Mouse (Mus musculus): ENCODE data around the gene March2.
"Not testable (repeated sequence)": the region's sequence is repeated elsewhere in the genome, so short reads cannot be mapped to it uniquely, and the experiment has no call there.

The March2 gene

DNA sequence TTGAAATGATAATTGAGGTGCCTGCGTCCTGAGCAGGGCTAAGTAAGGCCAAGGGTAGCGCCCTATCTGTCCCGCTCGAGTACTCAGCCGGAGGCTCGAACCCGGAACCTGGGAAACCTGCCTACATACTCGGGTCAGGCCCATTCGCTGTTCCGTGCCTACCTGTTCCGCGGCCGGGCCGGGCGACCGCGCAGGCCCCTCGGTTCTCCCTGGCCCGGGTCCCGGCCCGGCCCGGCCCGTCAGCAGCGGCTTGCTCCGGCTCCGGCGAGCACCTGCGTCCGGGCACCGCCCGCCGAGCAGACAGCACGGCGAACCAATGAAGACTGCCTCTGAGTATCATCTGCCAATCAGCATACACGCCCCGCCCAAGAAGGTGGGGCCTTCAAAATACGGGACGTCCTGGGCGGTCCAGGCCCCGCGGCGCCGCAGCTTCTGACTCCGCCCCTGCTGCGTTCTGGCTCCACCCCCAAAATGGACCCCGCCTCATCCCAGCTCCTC lies at the start of gene March2:
Gene March2, minus strand, starts transcription at position 287 of the 498 bp plus-strand sequence.
- DNase-seq, result peak; percentile 99 to 100

DNA sequence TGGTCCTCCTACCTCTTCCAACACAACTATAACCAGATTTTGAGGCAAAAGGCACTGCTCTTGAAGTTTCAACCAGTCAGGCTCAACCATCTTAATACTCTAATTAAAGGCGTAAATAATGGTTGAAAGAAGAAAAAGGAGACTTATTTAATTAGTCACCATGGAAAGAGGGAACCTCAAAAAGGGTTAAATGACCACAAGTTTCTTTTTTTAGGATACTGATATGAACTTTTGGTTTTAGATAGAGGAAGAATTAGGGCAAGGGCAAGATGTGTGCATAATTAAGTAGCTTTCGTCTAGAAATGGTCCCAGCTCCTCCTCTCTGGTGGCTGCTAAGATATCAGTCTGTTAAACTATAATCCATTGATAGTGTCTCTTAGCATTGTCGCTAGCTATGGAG lies 47.9 kb upstream of the March2 start:
- DNase-seq, result no peak

DNA sequence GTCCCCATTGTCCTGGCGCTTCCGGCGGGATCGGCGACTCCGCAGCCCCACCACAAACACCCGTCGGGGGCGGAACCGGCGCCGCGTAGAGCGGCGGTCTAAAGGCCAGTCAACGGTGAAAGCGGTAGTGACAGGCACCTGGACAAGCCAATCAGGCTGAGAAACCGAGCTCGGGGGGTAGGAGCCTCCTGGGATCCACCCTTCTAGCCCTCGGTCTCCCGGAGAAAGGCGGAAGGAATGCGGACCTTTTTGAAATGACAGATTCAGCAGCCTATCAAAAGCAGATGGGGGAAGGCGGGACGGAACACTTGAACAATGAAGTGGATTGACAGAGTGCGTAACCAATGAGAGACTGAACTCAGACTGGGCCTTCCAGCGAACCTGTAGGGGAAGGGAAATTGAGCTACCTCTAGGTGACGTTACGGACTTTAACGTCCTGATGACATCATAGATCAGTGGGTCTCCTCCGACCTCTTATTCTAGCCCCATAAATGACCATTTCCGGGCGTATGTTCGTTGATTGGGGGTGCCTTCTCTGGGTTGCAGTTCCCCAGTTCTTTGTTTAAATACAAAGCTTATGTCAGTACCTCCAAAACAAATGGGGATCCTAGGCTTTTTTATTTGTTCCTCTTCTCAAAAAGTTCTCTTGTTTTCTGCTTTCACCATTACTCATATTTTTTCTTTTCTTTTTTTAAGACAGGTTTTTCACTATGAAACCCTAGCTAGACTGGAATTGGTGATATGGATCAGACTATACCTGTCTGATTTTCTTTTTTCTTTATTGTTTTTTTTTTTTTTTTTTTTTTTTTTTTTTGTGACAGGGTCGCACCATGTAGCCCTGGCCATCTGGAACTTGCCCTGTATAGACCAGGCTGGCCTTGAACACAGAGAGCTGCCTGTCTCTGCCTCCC lies 42.0 kb upstream of the March2 start, which contains the start of gene Rab11b:
Gene Rab11b, minus strand, starts transcription at position 276 of the 911 bp plus-strand sequence.
- peak; percentile 100 for DNase-seq

DNA sequence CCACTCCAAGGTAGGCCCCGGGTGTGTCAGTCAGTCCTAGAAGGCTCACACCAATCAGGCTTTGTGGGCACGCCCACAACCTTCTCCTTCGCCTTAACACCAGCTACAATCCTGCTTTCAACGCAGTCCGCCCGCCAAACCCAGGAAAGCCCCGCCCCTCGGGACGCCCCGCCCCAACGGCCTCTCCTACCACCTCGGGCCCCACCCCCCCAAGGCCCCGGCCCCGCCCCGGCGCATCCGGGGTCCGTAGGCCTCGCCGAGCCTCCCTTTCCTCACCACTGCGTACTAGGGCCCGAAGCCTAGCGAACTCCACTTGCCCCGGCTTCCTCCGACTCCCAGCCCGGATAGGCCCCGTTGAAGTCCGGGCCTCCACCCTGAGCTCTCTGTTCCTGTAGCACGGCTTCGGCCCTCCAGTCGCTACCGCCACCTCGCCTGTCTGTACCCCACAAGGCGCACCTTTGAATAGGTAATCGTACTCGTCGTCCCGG lies 41.3 kb upstream of the March2 start:
- peak; percentile 94 to 97 for DNase-seq

DNA sequence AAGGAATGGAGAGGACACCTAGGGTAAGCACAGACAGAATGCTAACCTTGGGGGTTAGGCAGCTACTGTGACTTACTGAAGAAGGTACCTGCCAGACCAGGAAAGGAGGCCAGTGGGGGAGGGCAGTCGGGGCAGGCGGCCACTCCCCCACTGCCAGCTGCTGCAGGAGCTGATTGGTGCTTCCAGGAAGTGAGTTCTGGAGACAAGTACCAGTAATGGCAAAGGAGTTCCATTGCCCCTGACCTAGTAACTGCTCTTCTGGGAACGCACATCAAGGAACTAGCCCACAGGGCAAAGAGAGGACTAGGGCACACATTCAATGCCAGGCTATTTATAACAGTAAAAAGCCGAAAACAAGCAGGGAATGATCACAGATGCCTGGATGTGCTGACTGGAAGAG lies 38.8 kb upstream of the March2 start:
- peak; percentile 57 to 62 for DNase-seq

DNA sequence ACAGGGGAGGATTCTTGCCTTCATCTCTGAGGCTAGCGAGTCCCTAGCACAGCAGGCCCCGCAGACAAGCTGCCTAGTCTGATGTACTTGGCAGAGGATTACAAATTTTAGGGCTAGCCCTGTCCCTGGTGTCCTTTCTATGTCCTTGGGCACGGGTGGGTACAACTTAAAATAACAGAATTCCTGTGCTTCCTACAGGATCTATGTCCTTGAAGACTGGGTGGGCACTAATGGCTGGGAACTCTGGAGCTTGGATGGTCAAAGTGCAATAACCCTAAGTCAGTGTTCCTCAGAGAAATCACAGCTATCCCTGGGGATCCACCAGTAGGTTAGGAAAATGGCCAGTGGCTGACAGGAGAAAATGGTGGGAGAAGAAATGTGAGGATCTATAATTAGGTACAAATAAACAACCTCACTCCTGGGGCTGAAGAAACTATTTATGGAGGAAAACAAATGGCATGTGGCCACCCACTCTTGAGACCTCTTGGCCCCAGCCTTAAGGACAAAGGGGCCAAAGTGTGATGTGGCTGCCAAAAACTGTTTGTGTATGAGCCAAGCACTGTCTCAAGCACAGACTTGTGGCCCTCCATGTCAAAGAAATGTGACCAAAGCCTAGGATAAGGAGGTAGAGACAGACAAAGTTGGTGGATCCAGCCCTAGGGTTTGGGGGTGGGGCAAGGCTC lies 37.8 kb upstream of the March2 start:
- DNase-seq, result peak in 1 of 2 experiments; percentile 42

DNA sequence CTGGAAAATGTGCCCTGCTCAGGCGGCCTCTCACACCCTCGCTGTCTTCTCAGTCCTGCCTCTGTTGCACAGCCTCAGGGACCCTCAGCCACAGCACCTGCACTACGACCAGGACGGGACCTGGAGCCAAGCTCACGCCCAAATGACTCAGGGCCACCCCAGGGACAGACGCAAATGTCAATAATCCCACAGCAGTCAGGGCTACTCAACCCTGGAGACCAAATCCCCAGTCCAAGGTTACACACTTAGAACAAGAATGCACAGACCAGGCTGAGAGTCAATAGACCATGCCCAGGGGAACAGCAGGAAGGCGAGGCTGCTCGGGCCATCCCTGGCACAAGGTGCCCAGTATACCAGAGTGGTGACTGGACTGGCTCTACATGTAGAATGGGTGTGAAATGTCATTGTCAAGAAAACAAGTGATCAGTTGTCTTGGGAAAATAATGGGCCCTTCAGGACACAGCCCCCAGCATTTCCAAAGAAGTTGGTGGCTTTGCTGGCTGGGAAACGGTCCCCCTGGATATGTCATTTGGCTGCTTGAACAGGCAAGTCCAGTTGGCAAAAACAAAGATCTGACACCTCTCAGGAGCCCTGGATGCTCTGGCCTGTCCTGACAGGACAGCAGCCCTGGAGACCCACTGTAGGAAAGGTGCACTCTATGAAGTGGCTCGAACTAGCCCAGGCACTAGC lies 37.1 kb upstream of the March2 start:
- DNase-seq, result peak; percentile 34 to 42

DNA sequence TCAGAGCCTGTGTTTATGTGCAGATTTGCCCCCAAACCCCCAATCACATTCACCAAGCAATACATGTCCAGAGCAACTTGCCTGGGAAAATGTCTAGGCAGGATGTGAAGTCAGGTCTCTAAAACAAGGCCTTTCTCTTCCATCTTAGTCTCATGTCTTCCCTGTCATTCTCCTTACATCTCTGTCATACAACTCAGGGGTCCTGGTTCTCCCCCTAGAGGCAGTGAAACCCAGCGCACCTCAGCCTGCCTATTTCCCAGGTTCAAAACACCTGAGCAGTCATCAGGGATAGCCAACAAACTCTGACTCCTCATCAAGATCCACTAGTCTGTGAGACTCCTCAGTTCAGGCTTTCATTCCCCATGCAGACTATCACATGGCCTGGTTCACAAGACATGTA lies 36.2 kb upstream of the March2 start:
- no peak for DNase-seq

DNA sequence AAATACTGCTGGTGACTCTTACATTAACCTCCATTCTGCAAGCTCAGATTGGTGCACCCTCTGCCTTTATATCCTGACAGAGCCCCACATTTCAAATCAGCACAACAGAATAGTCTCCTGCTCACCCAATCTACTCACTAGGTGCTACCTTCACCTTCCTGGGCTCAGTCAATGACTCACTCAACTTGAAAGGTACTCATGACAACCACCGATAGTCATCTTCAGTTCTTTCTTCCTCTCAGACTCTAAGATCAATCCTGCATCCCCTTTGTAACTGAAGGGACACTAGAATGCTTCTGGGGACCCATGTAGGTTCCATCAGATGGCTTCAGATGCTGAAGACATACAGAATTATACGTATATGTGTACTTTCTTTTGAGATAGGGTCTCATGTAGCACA lies 33.8 kb upstream of the March2 start:
- DNase-seq, result no peak

DNA sequence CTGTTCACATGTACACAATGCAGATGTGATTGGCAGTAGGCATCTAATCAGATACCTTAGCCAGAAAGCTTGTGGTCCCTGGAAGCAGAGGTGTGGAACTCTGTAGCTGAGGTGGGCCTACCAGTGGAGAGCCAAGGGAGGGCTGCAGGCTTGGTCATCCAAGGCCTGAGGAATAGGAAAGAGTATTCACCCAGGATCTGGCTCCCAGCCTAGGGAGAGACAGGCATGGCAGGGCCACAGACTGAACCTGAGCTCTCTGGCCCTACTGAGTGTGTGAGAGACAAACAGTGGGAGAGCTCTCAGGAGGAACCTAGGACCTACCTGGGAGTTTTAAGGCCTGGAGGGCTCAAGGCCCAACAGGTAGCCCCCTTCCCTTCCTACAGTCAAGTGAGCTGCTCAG lies 32.7 kb upstream of the March2 start:
- DNase-seq, result no peak

DNA sequence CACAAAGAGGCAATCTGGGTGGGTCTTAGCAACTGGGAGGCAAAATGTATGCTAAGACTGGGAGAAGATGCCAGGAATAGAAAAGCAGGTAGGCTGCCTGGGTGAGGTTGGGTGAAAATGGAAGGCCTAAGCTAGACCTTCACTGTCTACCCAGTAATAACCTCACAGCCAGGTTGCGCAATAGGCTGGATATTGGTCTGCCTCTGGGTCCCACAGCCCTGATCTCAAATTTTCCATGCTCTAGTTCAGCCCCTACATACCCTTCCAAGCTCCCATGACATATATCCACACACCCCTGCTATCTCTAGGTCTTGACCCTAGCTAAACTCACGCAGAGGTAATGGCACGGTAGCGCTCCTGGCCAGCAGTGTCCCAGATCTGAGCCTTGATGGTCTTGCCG lies 31.0 kb upstream of the March2 start:
- no peak for DNase-seq

DNA sequence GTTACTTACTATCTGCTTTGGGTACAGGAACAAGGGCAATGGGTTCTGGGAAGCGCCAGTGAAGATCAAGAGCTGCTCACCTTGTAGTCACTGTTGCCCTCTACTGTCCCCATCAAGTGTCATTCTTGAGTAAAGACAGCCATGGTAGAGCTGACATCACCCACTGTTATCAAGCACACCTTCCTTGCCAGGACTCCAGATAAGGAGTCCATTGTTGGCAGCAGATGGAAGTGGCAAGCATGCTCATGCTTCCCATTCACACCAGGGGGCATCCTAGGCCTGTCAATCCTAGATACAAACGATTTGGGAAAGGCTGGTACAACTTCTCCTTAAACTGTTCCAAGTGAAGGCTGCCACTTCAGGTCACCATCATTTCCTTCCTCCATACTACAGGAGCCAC lies 27.5 kb upstream of the March2 start:
- peak in 1 of 2 experiments; percentile 52 for DNase-seq

DNA sequence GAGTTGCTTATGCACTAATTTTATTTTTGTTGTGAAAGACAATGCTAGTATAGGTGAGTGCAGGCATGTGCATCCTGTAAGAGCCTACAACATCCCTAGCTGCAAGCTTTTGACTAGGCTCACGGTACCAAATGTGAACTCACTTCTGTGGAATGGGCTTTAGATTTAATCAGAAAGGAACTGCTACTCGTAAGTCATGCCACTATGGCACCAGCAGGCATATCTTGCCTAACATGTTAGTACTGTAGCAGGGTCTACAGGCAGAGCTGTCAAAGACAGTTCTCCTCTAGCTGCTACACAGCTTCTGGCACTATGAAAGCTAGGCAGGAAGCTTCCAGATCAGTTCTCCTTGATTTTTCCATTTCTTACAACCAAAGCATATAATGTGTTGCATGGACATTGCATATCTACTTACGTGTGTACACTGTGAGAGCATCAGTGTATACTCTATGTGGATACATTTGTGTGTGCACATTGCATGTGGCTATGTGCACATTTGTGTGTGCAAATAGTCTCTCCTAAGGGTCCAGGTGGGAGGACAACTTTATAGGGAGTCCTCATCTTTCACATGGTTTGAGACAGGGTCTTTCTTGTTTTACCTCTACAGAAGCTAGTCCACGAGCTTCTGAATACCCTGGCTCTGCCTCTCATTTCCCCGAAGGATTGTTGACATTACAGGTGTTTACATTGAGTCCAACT lies 26.4 kb upstream of the March2 start:
- no peak for DNase-seq

DNA sequence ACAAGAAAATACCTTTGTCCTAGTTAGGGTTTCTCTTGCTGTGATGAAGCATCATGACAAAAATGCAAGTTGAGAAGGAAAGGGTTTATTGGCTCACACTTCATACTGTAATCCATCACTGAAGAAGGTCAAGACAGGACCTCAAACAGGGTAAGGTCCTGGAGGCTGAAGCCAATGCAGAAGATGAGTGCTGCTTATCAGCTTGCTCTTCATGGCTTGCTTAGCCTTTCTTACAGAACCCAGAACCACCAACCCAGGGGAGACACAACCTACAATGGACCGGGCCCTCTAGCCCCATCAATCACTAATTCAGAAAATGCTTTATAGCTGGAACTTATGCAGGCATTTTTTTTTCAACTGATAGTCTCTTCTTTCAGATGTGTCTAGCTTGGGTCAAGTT lies 23.9 kb upstream of the March2 start:
- DNase-seq, result no peak

DNA sequence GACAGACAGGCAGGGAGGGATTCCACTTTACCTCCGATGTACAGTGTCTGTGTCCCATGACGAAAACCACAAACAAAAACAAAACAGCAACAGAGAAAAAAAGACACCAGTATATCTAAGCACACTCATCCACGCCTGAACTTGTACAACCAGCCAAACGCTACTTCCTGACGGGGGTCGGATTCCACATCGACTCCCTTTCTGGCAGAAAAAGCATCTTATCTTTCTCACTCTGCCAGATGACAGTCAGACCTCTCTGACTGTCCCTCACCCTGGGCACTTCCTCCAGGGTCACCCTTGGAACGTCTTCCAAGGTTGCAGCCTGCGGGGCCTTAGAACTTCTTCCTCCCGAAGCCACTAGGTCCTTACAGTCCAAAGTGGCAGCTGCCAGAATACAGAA lies 15.1 kb upstream of the March2 start:
- not testable (repeated sequence) for DNase-seq

DNA sequence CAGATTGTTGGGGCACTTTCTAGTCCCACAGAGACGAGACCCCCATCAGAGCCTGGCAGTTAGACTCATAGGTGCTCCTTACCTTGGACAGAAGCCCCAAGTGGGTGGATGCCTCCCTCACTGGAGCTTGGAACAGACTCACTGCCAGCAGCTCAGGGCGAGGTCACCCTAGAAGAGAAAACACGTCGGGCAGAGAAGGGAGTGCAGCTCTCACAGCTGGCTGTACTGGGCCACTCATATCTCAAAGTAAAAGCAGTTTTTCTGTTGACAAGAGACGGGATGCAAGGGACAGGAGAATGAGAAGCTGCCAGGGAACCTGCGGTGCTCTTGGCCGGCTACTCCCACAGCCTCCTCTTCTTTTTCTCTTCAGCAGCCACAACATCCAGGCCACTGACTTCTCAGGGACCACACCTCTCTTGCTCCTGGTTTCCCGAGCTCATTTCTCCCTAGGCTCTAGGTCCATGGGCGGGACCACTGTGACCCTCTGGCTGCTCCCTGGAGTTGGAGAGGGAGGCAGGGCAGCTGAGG lies 14.2 kb upstream of the March2 start:
- DNase-seq, result not testable (repeated sequence)

DNA sequence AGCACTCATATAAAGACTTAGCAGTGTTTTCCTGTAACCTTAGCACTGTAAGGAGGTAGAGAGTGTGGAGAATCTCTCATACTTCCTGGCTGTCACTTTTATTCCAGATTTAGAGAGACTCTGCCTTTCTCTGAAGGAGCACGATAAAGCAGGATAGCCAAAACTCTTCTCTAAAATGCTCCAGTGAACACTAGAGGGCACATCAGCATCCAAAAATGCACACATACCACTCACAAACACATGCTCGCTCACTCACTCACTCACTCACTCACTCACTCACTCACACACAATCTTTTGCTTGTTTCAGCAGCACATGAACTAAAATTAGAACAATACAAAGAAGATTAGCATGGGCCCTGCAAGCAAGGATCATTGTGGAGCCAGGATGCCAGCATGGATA lies 10.7 kb upstream of the March2 start:
- DNase-seq, result no peak

DNA sequence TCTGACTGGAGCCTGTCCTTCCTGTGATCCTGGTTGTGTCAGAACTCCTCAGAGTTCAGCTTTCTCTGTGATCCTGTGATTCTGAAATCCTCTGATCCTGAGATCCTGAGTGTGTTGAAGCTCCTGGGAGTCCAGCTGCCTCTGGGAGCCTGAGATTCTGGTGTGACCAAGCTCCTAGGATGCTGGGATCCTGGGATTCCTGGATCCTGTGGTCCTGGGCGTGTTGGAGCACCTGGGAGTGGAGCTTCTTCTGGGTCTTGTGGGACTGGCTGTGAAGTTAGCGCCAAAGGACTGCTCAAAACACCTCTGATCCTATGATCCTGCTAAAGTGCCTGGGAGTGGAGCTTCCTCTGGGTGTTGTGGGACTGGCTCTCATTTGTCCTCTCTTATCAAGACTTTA lies 9.9 kb upstream of the March2 start:
- DNase-seq, result no peak

DNA sequence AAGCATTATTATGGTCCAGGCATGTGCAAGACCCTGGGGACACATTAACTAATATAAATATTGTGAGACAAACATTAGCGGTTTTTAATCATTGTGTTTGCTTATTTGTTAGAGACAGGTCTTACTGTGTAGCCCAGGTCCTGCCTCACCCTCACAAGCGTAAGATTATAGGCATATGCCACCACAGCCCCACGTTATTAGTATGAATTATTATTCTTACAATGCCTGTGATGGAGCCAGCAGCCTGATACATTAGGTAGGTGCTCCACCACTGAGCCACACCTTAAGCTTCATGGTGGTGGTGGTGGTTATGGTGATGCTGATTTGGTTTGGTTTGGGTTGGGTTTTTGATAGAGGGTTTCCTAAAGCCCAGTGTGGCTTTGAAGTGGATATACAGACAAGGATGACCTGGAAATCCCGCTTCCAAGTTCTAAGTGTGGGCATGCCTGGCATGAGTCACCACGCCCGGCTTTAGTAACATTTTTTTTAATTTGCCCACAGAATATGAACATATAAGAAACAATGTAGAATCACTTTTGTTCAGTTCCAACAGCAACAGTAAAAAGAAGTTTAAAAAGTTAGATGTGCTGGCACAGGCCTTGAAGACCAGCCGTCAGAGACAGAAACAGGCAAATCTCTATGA lies 1.4 kb upstream of the March2 start:
- no peak for DNase-seq

DNA sequence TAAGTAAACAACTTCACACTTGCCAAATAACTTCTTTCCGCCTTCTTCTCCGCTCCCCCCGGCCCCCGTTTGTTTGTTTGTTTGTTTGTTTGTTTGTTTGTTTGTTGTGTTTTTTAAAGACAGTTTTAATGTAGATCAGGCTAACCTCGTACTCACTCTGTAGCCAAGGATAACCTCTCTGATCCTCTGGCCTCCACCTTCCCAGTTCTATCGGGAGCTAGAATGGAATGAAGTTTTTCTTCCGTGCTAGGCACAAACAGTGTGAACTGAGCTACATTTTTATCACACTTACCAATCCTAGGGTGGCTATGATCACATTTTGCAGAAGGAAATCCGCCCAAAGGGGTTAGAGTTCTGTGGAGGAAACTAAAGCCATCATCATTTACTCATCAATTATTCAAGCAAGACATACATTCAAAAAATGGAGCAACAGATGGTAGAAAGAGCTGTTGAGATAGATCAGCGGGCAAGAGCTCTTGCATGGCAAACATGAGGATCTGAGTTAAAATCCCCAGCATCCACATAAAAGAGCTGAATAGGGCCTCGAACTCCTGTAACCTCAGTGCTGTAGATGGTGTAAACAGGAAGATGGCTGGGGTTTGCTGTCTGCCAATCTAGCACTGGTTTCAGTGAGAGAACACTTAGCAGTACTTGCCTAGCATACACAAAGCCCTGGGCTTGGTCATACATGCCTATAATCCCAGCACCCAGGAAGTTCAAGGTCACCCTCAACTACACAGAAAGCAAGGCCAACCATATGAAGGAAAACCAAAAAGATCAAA lies 665 bp upstream of the March2 start:
- DNase-seq, result no peak

DNA sequence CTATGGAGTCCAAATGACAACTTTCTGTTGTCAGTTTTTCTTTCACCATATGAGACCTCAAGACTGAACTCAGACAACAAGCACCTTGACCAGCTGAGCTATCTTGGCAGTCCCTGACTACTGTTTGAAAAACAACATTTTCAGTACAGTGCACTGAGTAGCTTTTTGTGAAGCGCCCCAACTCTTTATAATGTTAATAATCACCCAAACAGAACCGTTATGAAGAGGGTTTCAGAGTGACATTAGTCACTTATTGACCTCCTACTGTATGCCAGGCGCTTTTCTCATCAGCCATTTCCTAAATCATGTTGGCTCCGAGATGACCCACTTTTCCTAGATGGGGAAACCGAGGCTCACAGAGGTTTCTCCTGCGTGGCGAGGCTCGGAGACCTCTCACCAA lies 488 bp downstream of the March2 start:
- peak in 1 of 2 experiments; percentile 19 for DNase-seq

Data from kidney, adult 8-10 months (tissue).